Mouse (Mus musculus) erythroblast, embryonic 14.5 days (primary cell): ENCODE results near the gene Arpc1a.

Experiments
- GATA1 ChIP-seq: IDR thresholded peaks from 2 replicates; pipeline ENCODE4 v1.6.1; 2012; ENCODE audit warnings: low read length, inconsistent platforms, mixed read lengths
- TAL1 ChIP-seq: IDR thresholded peaks from 3 replicates; pipeline ENCODE4 v1.6.1; 2012; ENCODE audit warnings: low read length, inconsistent platforms, mixed read lengths

- TF ChIP-seq TAL1 = no peak
- TF ChIP-seq GATA1 = no peak
Observed at GRCm38 (mm10) chr5:145138836-145139235, 55.2 kb downstream of the Arpc1a start.
